Mouse (Mus musculus) CH12.LX (cell line): ENCODE data around the gene Foxq1.

Source experiments
- BHLHE40 ChIP-seq: IDR thresholded peaks from 2 replicates; pipeline ENCODE4 v1.6.1; 2011; ENCODE audit warnings: mild to moderate bottlenecking, low read depth, low read length, improper control_type of control experiment
- CTCF ChIP-seq, 2 experiments: IDR thresholded peaks in 1 of 2; conservative IDR thresholded peaks in 1 of 2; 2 replicates each; pipeline ENCODE4 v1.5.1; 2011 to 2012; ENCODE audit warnings: low read depth in 2 of 2, low read length in 2 of 2, improper control_type of control experiment in 1 of 2, inconsistent platforms in 1 of 2, mild to moderate bottlenecking in 1 of 2, moderate library complexity in 1 of 2
- JUND ChIP-seq: conservative IDR thresholded peaks from 2 replicates; pipeline ENCODE4 v1.6.1; 2011; ENCODE audit warnings: low read depth, low read length, improper control_type of control experiment

DNA sequence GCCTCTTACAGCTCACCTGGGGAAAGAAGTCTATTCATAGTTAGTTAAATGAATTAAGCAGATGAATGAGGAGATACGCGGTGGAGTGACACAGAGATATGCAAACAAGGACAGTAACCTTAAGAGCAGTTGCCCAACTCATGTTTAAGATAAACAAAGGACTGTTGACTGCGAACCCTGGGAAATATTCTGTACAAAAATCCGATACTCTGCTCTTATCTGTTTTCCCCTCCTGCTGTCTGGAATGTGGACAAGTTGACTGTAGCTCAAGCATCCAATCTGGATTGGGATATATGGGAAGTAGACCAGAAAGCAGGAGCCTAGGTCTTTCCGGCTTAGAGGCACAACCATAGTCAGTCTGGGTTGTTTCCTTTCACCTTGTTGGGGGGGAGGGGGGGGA is 24.7 kb upstream of the Foxq1 start:
- TF ChIP-seq CTCF (conservative IDR thresholded peaks at IDR 0.05 in 1 of 2, IDR thresholded peaks at IDR 0.05 in 1 of 2; ENCODE audit: low read depth in 2 of 2, low read length in 2 of 2) = no peak
- no peak for TF ChIP-seq JUND
- no peak for TF ChIP-seq BHLHE40
